Mouse (Mus musculus) small intestine, adult 2 months (tissue): ENCODE results near the gene Ctss.

Experiments used
- CTCF ChIP-seq: fragments of 200-500 bp; IDR thresholded peaks from 2 replicates; pipeline ENCODE4 v1.5.1; 2012; ENCODE audit warnings: low read depth, mild to moderate bottlenecking, control low read depth, inconsistent platforms, low read length, moderate library complexity, mixed read lengths; ENCODE audit not compliant: insufficient replicate concordance, insufficient read length; ENCODE audit errors: extremely low read depth
- POLR2A ChIP-seq: fragments of 200-500 bp; IDR thresholded peaks from 2 replicates; pipeline ENCODE4 v1.6.1; 2012; ENCODE audit warnings: low read depth, mild to moderate bottlenecking, control low read depth, inconsistent platforms, low read length, moderate library complexity

DNA sequence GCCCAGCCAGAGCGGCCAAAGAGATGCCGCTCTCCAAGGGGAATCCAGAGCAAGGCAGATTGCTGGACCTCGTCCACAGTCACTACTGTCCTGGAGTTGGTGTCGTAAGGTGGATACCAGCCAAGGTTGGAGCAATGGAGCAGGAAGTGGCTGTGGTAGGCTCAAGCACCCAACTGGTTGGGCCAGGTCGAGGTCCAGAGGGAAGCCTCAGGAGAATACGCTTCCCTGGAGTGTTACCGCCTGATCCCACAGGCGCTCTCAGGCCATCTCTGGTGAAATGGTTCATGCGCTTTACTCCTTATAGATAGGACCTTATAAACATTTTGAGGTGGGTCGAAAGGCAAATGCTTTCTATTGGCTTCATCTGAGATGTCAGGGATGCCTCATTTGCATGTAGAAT is 12.3 kb downstream of the Ctss start:
- TF ChIP-seq CTCF (no peak), POLR2A (no peak)
